Mouse (Mus musculus): ENCODE measurements around the gene Gcfc2.

Gcfc2 gene

DNA sequence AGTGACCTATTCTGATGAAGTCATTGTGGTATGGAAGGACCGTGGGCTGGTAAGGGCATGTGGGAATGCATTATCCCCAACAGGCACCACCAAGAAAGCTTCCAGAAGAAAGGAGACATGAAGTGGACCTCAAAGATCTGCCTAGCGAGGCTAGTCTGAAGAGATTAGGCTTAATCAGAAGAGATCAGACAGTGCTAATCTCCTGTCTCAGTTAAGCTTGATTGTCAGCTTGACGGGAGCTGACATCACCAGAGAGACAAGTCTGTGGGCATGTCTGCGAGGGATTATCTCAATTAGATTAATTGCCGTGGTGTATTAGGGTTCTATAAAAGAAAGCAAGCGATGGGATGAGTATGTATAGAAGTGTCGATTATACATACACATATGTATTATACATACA, 47.7 kb downstream of the Gcfc2 start:
- in situ Hi-C loops (cut with MboI; ENCODE audit: low pct_unique_long_range_greater_than_20kb in 1 of 2, low sequenced_read_pairs in 2 of 2, unreplicated experiment in 1 of 2) = no loop called here

DNA sequence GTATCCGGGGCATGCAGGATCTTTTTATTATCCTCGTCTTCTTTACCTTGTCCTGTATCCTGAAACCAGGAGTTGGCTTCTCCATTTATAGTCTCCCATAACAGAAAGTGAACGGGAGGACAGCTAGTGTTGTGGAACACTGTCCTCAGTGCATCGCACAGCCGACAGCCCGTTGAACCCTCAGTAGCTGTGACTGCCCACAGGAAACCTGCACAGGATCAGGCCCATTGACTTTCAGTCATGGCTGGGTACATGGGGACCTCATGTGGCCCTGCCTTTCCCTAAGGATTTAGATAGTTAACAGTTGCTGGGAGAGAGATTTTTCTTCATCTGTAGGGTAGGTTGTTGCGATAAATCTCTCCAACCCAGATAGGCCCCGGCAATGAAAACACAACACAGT, 49.1 kb downstream of the Gcfc2 start:
- in situ Hi-C loops (cut with MboI; ENCODE audit: low pct_unique_long_range_greater_than_20kb in 1 of 2, low sequenced_read_pairs in 2 of 2, unreplicated experiment in 1 of 2) = no loop called here

DNA sequence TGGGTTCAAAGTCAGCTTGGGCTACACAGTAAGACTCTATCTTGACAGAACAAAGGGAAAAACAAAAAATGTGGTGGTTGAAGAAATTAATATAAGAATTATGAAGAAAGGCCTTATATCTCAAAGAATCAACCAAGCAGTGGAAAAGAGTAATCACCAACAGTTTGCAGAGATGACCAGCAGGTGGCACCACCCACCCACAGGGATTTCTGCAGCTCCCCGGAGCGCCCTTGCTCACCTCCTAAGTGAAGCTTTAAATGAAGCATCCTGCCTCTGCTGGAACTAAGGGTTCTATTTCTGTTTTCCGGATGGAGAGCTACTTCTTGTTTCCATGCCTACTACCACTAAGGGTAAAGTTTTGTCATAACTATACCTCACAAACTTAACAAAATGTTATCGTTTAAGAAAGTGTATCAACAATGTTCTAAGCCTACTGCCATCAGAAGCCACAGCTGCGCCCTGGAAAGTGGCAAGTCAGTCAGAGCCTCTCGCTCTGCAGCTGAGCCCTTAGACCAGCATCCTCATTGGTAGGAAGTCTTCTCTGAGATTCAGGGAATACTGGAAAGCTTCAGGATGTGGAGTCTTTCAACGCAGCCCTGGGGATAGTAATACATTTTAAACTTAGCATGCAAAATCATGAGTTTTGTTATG, 52.6 kb downstream of the Gcfc2 start:
- in situ Hi-C loops (cut with MboI; ENCODE audit: low pct_unique_long_range_greater_than_20kb in 1 of 2, low sequenced_read_pairs in 2 of 2, unreplicated experiment in 1 of 2) = no loop called here

DNA sequence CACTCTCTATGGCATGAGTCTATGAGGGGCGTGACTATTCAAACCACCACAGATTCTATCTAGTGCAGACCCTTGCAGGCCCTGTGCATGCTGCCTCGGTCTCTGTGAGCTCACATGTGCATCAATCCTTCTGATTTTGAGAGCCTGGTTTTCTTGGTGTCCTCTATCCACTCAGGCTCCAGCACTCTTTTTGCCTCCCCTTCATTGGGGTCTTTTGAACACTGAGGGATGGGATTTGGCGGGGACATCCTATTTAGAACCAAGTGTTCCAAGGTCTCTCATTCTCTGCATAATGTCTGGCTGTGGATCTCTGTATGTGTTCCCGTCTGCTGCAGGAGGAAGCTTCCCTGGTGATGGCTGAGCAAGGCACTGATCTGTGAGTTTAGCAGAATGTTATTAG, 55.8 kb downstream of the Gcfc2 start:
- in situ Hi-C loops (cut with MboI; ENCODE audit: low pct_unique_long_range_greater_than_20kb in 1 of 2, low sequenced_read_pairs in 2 of 2, unreplicated experiment in 1 of 2) = no loop called here

- in situ Hi-C loops (cut with MboI; ENCODE audit: low pct_unique_long_range_greater_than_20kb in 1 of 2, low sequenced_read_pairs in 2 of 2, unreplicated experiment in 1 of 2) = loop anchor here (10.0 kb wide), 4 partner anchors 69 to 399 kb away; no protein-coding TSS in a partner anchor
Measured at GRCm38 (mm10) chr6:81986171-81986570, 62.7 kb downstream of the Gcfc2 start.

- in situ Hi-C loops (cut with MboI; ENCODE audit: low pct_unique_long_range_greater_than_20kb in 1 of 2, low sequenced_read_pairs in 2 of 2, unreplicated experiment in 1 of 2) = loop anchor here (10.0 kb wide), 4 partner anchors 68 to 398 kb away; no protein-coding TSS in a partner anchor
Measured at GRCm38 (mm10) chr6:81986599-81986998, 63.1 kb downstream of the Gcfc2 start.

DNA sequence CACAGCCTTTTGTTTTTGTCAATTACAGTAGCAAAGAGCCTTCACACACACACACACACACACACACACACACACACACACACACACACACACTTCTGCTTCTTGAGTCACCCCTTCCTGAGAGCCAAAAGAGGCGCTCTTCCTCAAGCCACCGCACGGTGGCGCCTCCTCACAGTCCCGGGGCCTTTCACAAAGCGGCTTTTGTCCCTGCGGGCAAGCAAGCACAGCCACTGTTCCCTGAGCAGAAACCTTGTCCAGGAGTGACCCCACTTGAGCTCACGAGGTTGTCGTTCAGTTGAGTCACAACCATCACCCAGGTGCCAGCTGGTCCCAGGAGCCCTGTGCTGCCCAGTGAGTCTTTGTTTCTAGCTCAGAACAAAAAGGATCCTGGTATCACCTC, 63.5 kb downstream of the Gcfc2 start:
- in situ Hi-C loops (cut with MboI; ENCODE audit: low pct_unique_long_range_greater_than_20kb in 1 of 2, low sequenced_read_pairs in 2 of 2, unreplicated experiment in 1 of 2) = loop anchor here (10.0 kb wide), 4 partner anchors 68 to 398 kb away; no protein-coding TSS in a partner anchor

DNA sequence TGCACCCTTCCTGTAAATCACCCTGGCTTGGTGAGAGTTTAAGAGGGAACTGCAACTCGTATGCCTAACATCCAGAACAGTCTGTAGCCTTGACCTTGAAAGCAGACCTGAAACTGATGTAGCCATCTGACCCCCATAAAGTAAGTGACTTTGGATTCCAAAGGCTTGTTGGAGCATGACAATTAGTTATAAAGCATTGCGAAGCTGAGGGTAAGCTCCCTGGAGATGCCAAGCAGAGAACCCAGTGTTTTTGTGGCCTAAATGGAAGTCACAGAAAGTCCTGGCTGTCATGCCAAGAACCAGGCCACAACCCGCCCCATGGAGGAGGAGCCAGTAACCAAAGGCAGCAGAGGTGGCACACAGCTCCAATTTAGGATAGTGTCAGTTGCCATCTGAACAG, 64.1 kb downstream of the Gcfc2 start:
- in situ Hi-C loops (cut with MboI; ENCODE audit: low pct_unique_long_range_greater_than_20kb in 1 of 2, low sequenced_read_pairs in 2 of 2, unreplicated experiment in 1 of 2) = loop anchor here (10.0 kb wide), 4 partner anchors 67 to 397 kb away; no protein-coding TSS in a partner anchor

DNA sequence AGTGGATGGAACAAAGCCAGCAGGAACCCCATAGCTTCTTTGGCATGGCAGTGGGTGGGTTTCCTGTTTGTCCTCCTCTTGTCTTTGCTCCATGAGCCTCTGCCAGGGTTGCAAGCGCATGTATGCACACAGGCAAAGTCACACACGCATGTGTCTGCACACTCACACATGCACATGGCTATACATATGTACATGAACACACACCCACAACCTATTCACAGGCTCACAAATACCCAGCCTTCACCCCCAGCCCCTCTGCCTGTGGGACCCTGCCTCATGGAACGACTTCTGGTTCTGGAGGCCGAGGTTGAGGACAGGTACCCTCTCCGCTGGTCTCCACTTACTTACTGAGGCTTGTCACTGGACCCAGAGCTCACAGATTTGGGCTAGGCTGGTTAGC, 64.9 kb downstream of the Gcfc2 start:
- in situ Hi-C loops (cut with MboI; ENCODE audit: low pct_unique_long_range_greater_than_20kb in 1 of 2, low sequenced_read_pairs in 2 of 2, unreplicated experiment in 1 of 2) = loop anchor here (10.0 kb wide), 4 partner anchors 66 to 396 kb away; no protein-coding TSS in a partner anchor

- in situ Hi-C loops (cut with MboI; ENCODE audit: low pct_unique_long_range_greater_than_20kb in 1 of 2, low sequenced_read_pairs in 2 of 2, unreplicated experiment in 1 of 2) = no loop called here
Measured at GRCm38 (mm10) chr6:81990049-81990810, 66.8 kb downstream of the Gcfc2 start.
